Mouse (Mus musculus) telencephalon, adult 2 months (tissue): ENCODE measurements around the gene Pacs1.
"Not testable (repeated sequence)": the region's sequence is repeated elsewhere in the genome, so short reads cannot be mapped to it uniquely, and the experiment has no call there.

Experiments
- DNase-seq: peaks from one replicate; pipeline ENCODE4 v3.0.0-alpha.2; 2011; ENCODE audit warnings: low read depth, low spot score

Pacs1 gene

GRCm38 (mm10) chr19:5268017-5268416, 4.9 kb downstream of the Pacs1 start:
- no peak for DNase-seq

GRCm38 (mm10) chr19:5267015-5267414, 5.9 kb downstream of the Pacs1 start:
- DNase-seq: no peak

GRCm38 (mm10) chr19:5257140-5257539, 15.8 kb downstream of the Pacs1 start:
- DNase-seq: no peak

GRCm38 (mm10) chr19:5236981-5237380, 35.9 kb downstream of the Pacs1 start:
- DNase-seq: not testable (repeated sequence)

- peak; percentile 41 for DNase-seq
Measured at GRCm38 (mm10) chr19:5232696-5233095, 40.2 kb downstream of the Pacs1 start.

- no peak for DNase-seq
Measured at GRCm38 (mm10) chr19:5230110-5230509, 42.8 kb downstream of the Pacs1 start.

GRCm38 (mm10) chr19:5224624-5225023, 48.3 kb downstream of the Pacs1 start:
- DNase-seq: no peak

GRCm38 (mm10) chr19:5224077-5224476, 48.8 kb downstream of the Pacs1 start:
- DNase-seq: no peak

GRCm38 (mm10) chr19:5221926-5222325, 51.0 kb downstream of the Pacs1 start:
- no peak for DNase-seq

GRCm38 (mm10) chr19:5221219-5221723, 51.6 kb downstream of the Pacs1 start:
- DNase-seq: not testable (repeated sequence)

GRCm38 (mm10) chr19:5220389-5220788, 52.5 kb downstream of the Pacs1 start:
- no peak for DNase-seq

- DNase-seq: no peak
Measured at GRCm38 (mm10) chr19:5201691-5202090, 71.2 kb downstream of the Pacs1 start.

GRCm38 (mm10) chr19:5200617-5201016, 72.3 kb downstream of the Pacs1 start:
- DNase-seq: not testable (repeated sequence)

- DNase-seq: no peak
Measured at GRCm38 (mm10) chr19:5198553-5198952, 74.4 kb downstream of the Pacs1 start.

- peak; percentile 66 for DNase-seq
Measured at GRCm38 (mm10) chr19:5195417-5196035, 77.4 kb downstream of the Pacs1 start.

GRCm38 (mm10) chr19:5192397-5192796, 80.5 kb downstream of the Pacs1 start:
- DNase-seq: no peak

GRCm38 (mm10) chr19:5187439-5187838, 85.5 kb downstream of the Pacs1 start:
- no peak for DNase-seq

- no peak for DNase-seq
Measured at GRCm38 (mm10) chr19:5181926-5182325, 91.0 kb downstream of the Pacs1 start.

GRCm38 (mm10) chr19:5178631-5179030, 94.3 kb downstream of the Pacs1 start:
- DNase-seq: no peak

- DNase-seq: no peak
Measured at GRCm38 (mm10) chr19:5170430-5170829, 102.5 kb downstream of the Pacs1 start.

GRCm38 (mm10) chr19:5167477-5167876, 105.4 kb downstream of the Pacs1 start:
- DNase-seq: no peak

GRCm38 (mm10) chr19:5164380-5164779, 108.5 kb downstream of the Pacs1 start:
- DNase-seq: no peak

- peak; percentile 36 for DNase-seq
Measured at GRCm38 (mm10) chr19:5161913-5162312, 111.0 kb downstream of the Pacs1 start.

- no peak for DNase-seq
Measured at GRCm38 (mm10) chr19:5152261-5152660, 120.7 kb downstream of the Pacs1 start.
